Mouse (Mus musculus): ENCODE results near the gene Ethe1. TPM values are rescaled to one million over a fixed set of nuclear protein-coding genes. Genes with fewer than 3 reads are reported as not detected.
"Not testable (repeated sequence)": the region's sequence is repeated elsewhere in the genome, so short reads cannot be mapped to it uniquely, and the experiment has no call there.

Gene Ethe1
- polyA plus RNA-seq, 1 experiment from 2014 or later = 23.9 TPM

- Histone ChIP-seq H3K27ac (ENCODE audit: low read depth, low read length) (no peak overlapping the region), H3K4me2 (peak overlapping the region; percentile 62), H3K9me3 (replicated peaks; ENCODE audit: control insufficient read depth, low read length) (no peaks in the 10 kb centered on the region), H3K36me3 (ENCODE audit: control insufficient read depth, insufficient read depth, low read length) (no peaks in the 10 kb centered on the region), H3K4me3 (ENCODE audit: low read depth, low read length) (peak overlapping the region; percentile 49), H3K9ac (ENCODE audit: low read depth, low read length) (0 out of 2 replicates have a peak overlapping the region, but pooled peaks have one; percentile 6), H3K4me1 (ENCODE audit: control insufficient read depth, insufficient read depth, low read length) (peaks cover 15% of the 10 kb centered on the region; the same call in 1 of the 2 replicates), H3K27me3 (ENCODE audit: control insufficient read depth, insufficient read depth, low read length) (peaks cover 51% of the 10 kb centered on the region)
- 15% methylated on average over 7 of the region's 7 CpGs for WGBS (ENCODE audit: insufficient replicate concordance)
- no peak for ATAC-seq (replicated peaks; ENCODE audit: insufficient number of reproducible peaks, low FRiP score, low TSS enrichment)
These were observed 24.4 kb downstream of the Ethe1 start for GRCm38 (mm10) chr7:24611709-24612108.

GRCm38 (mm10) chr7:24612308-24612910, 25.1 kb downstream of the Ethe1 start:
- peak overlapping the region; percentile 21 for H3K4me3 ChIP-seq (ENCODE audit: low read depth, low read length)

GRCm38 (mm10) chr7:24614816-24615215, 27.5 kb downstream of the Ethe1 start:
- H3K9ac ChIP-seq (ENCODE audit: low read depth, low read length) = no peak overlapping the region
- H3K27me3 ChIP-seq (ENCODE audit: control insufficient read depth, insufficient read depth, low read length) = peaks cover 36% of the 10 kb centered on the region
- H3K36me3 ChIP-seq (ENCODE audit: control insufficient read depth, insufficient read depth, low read length) = no peaks in the 10 kb centered on the region
- H3K9me3 ChIP-seq (replicated peaks; ENCODE audit: control insufficient read depth, low read length) = no peaks in the 10 kb centered on the region
- 57% methylated on average over 13 of the region's 13 CpGs for WGBS (ENCODE audit: insufficient replicate concordance)
- no peak overlapping the region for H3K4me3 ChIP-seq (ENCODE audit: low read depth, low read length)
- no peak for ATAC-seq (replicated peaks; ENCODE audit: insufficient number of reproducible peaks, low FRiP score, low TSS enrichment)
- peaks cover 15% of the 10 kb centered on the region; the same call in 1 of the 2 replicates for H3K4me1 ChIP-seq (ENCODE audit: control insufficient read depth, insufficient read depth, low read length)
- H3K4me2 ChIP-seq = no peak overlapping the region
- no peak overlapping the region for H3K27ac ChIP-seq (ENCODE audit: low read depth, low read length)

More at GRCm38 (mm10) chr7:24612308-24612910, 25.1 kb downstream of the Ethe1 start:
- no peak overlapping the region for H3K9ac ChIP-seq (ENCODE audit: low read depth, low read length)
- 5% methylated on average over 27 of the region's 27 CpGs for WGBS (ENCODE audit: insufficient replicate concordance)
- H3K4me2 ChIP-seq = peak overlapping the region; percentile 37
- no peaks in the 10 kb centered on the region for H3K9me3 ChIP-seq (replicated peaks; ENCODE audit: control insufficient read depth, low read length)
- H3K4me1 ChIP-seq (ENCODE audit: control insufficient read depth, insufficient read depth, low read length) = peaks cover 15% of the 10 kb centered on the region; the same call in 1 of the 2 replicates
- H3K36me3 ChIP-seq (ENCODE audit: control insufficient read depth, insufficient read depth, low read length) = no peaks in the 10 kb centered on the region
- no peak for ATAC-seq (replicated peaks; ENCODE audit: insufficient number of reproducible peaks, low FRiP score, low TSS enrichment)
- H3K27ac ChIP-seq (ENCODE audit: low read depth, low read length) = no peak overlapping the region
- H3K27me3 ChIP-seq (ENCODE audit: control insufficient read depth, insufficient read depth, low read length) = peaks cover 48% of the 10 kb centered on the region

GRCm38 (mm10) chr7:24617763-24618162, 30.4 kb downstream of the Ethe1 start:
- peaks cover 3% of the 10 kb centered on the region; the same call in 1 of the 2 replicates for H3K9me3 ChIP-seq (replicated peaks; ENCODE audit: control insufficient read depth, low read length)
- no peak overlapping the region for H3K4me3 ChIP-seq (ENCODE audit: low read depth, low read length)
- peaks cover 11% of the 10 kb centered on the region for H3K27me3 ChIP-seq (ENCODE audit: control insufficient read depth, insufficient read depth, low read length)
- H3K4me2 ChIP-seq = no peak overlapping the region
- WGBS (ENCODE audit: insufficient replicate concordance) = 62% methylated on average over 8 of the region's 8 CpGs
- no peak overlapping the region for H3K9ac ChIP-seq (ENCODE audit: low read depth, low read length)
- H3K36me3 ChIP-seq (ENCODE audit: control insufficient read depth, insufficient read depth, low read length) = no peaks in the 10 kb centered on the region
- ATAC-seq (replicated peaks; ENCODE audit: insufficient number of reproducible peaks, low FRiP score, low TSS enrichment) = no peak
- H3K27ac ChIP-seq (ENCODE audit: low read depth, low read length) = no peak overlapping the region
- H3K4me1 ChIP-seq (ENCODE audit: control insufficient read depth, insufficient read depth, low read length) = no peaks in the 10 kb centered on the region

GRCm38 (mm10) chr7:24618374-24618773, 31.0 kb downstream of the Ethe1 start:
- H3K4me2 ChIP-seq; H3K36me3 ChIP-seq (ENCODE audit: control insufficient read depth, insufficient read depth, low read length); H3K27me3 ChIP-seq (ENCODE audit: control insufficient read depth, insufficient read depth, low read length); H3K4me3 ChIP-seq (ENCODE audit: low read depth, low read length); H3K9me3 ChIP-seq (replicated peaks; ENCODE audit: control insufficient read depth, low read length); H3K4me1 ChIP-seq (ENCODE audit: control insufficient read depth, insufficient read depth, low read length); H3K27ac ChIP-seq (ENCODE audit: low read depth, low read length); H3K9ac ChIP-seq (ENCODE audit: low read depth, low read length); ATAC-seq (replicated peaks; ENCODE audit: insufficient number of reproducible peaks, low FRiP score, low TSS enrichment): not testable (repeated sequence)
- WGBS (ENCODE audit: insufficient replicate concordance) = 85% methylated on average over 8 of the region's 8 CpGs

GRCm38 (mm10) chr7:24619671-24620397, 32.5 kb downstream of the Ethe1 start:
- WGBS (ENCODE audit: insufficient replicate concordance) = 41% methylated on average over 13 of the region's 13 CpGs
- no peak for ATAC-seq (replicated peaks; ENCODE audit: insufficient number of reproducible peaks, low FRiP score, low TSS enrichment)
- no peak overlapping the region for H3K27ac ChIP-seq (ENCODE audit: low read depth, low read length)
- H3K4me3 ChIP-seq (ENCODE audit: low read depth, low read length) = no peak overlapping the region
- no peaks in the 10 kb centered on the region for H3K4me1 ChIP-seq (ENCODE audit: control insufficient read depth, insufficient read depth, low read length)
- no peak overlapping the region for H3K9ac ChIP-seq (ENCODE audit: low read depth, low read length)
- no peaks in the 10 kb centered on the region for H3K36me3 ChIP-seq (ENCODE audit: control insufficient read depth, insufficient read depth, low read length)
- peaks cover 3% of the 10 kb centered on the region; the same call in 1 of the 2 replicates for H3K27me3 ChIP-seq (ENCODE audit: control insufficient read depth, insufficient read depth, low read length)
- H3K4me2 ChIP-seq = no peak overlapping the region
- H3K9me3 ChIP-seq (replicated peaks; ENCODE audit: control insufficient read depth, low read length) = peaks cover 5% of the 10 kb centered on the region; the same call in 1 of the 2 replicates

GRCm38 (mm10) chr7:24621193-24621592, 33.9 kb downstream of the Ethe1 start:
- H3K9ac ChIP-seq (ENCODE audit: low read depth, low read length) = no peak overlapping the region
- H3K27ac ChIP-seq (ENCODE audit: low read depth, low read length) = no peak overlapping the region
- no peak for ATAC-seq (replicated peaks; ENCODE audit: insufficient number of reproducible peaks, low FRiP score, low TSS enrichment)
- no peaks in the 10 kb centered on the region for H3K4me1 ChIP-seq (ENCODE audit: control insufficient read depth, insufficient read depth, low read length)
- WGBS (ENCODE audit: insufficient replicate concordance) = 72% methylated on average over 3 of the region's 3 CpGs
- H3K36me3 ChIP-seq (ENCODE audit: control insufficient read depth, insufficient read depth, low read length) = no peaks in the 10 kb centered on the region
- H3K9me3 ChIP-seq (replicated peaks; ENCODE audit: control insufficient read depth, low read length) = peaks cover 5% of the 10 kb centered on the region; the same call in 1 of the 2 replicates
- H3K27me3 ChIP-seq (ENCODE audit: control insufficient read depth, insufficient read depth, low read length) = peaks cover 3% of the 10 kb centered on the region; the same call in 1 of the 2 replicates
- H3K4me3 ChIP-seq (ENCODE audit: low read depth, low read length) = no peak overlapping the region
- H3K4me2 ChIP-seq = no peak overlapping the region

- ATAC-seq (replicated peaks; ENCODE audit: insufficient number of reproducible peaks, low FRiP score, low TSS enrichment) = no peak
- Histone ChIP-seq H3K9ac (ENCODE audit: low read depth, low read length) (no peak overlapping the region), H3K36me3 (ENCODE audit: control insufficient read depth, insufficient read depth, low read length) (no peaks in the 10 kb centered on the region), H3K27ac (ENCODE audit: low read depth, low read length) (no peak overlapping the region), H3K9me3 (replicated peaks; ENCODE audit: control insufficient read depth, low read length) (peaks cover 5% of the 10 kb centered on the region; the same call in 1 of the 2 replicates), H3K4me1 (ENCODE audit: control insufficient read depth, insufficient read depth, low read length) (no peaks in the 10 kb centered on the region), H3K4me3 (ENCODE audit: low read depth, low read length) (no peak overlapping the region), H3K27me3 (ENCODE audit: control insufficient read depth, insufficient read depth, low read length) (peaks cover 3% of the 10 kb centered on the region; the same call in 1 of the 2 replicates), H3K4me2 (no peak overlapping the region)
- 80% methylated on average over 6 of the region's 6 CpGs for WGBS (ENCODE audit: insufficient replicate concordance)
These were observed 35.6 kb downstream of the Ethe1 start for GRCm38 (mm10) chr7:24622967-24623366.

Data from heart, embryonic 11.5 days (tissue).